Mouse (Mus musculus) liver, embryonic 16.5 days (tissue): Measurements from ENCODE around the gene H2al2a. TPM values are rescaled to one million over a fixed set of nuclear protein-coding genes. Genes with fewer than 3 reads are reported as not detected.
A peak's percentile ranks its signal among the peaks of the same experiment; 100 is the strongest.

Experiments
- ATAC-seq: fragments of 200-750 bp; cut with Nextera tagmentation; 2 replicates; pipeline ENCODE4 v1.8.0; 2017; ENCODE audit warnings: low read depth, mild to moderate bottlenecking, moderate number of reproducible peaks, moderate library complexity
- H3K27ac ChIP-seq: fragments of 300-500 bp; sonication (generic); 2 replicates; pipeline ENCODE4 v1.5.1; 2014; ENCODE audit warnings: mild to moderate bottlenecking, low read length
- H3K27me3 ChIP-seq: fragments of 300-500 bp; sonication (generic); 2 replicates; pipeline ENCODE4 v1.6.1; 2014; ENCODE audit warnings: low read depth, low read length, mixed read lengths; ENCODE audit not compliant: control insufficient read depth, insufficient read depth
- H3K36me3 ChIP-seq: fragments of 300-500 bp; sonication (generic); 2 replicates; pipeline ENCODE4 v1.6.1; 2014; ENCODE audit warnings: mild to moderate bottlenecking; ENCODE audit not compliant: control insufficient read depth, insufficient read depth
- H3K4me1 ChIP-seq: fragments of 300-500 bp; sonication (generic); 2 replicates; pipeline ENCODE4 v1.6.1; 2014; ENCODE audit warnings: low read depth, low read length, mixed read lengths; ENCODE audit not compliant: control insufficient read depth
- H3K4me2 ChIP-seq: fragments of 300-500 bp; sonication (generic); 2 replicates; pipeline ENCODE4 v1.6.1; 2014; ENCODE audit warnings: low read depth, low read length, mixed read lengths
- H3K4me3 ChIP-seq: fragments of 300-500 bp; sonication (generic); 2 replicates; pipeline ENCODE4 v1.5.1; 2014; ENCODE audit warnings: low read depth, mild to moderate bottlenecking, low read length
- H3K9ac ChIP-seq: fragments of 300-500 bp; sonication (generic); 2 replicates; pipeline ENCODE4 v1.6.1; 2014; ENCODE audit warnings: low read depth, low read length
- H3K9me3 ChIP-seq: fragments of 300-500 bp; sonication (generic); replicated peaks from 2 replicates; pipeline ENCODE4 v1.6.1; 2016; ENCODE audit warnings: low read length; ENCODE audit not compliant: control insufficient read depth
- WGBS: fragments of 180-500 bp; shearing (Covaris S2); extraction: QIAGEN DNeasy Blood & Tissue Kit; methylation state at CpG from one replicate; pipeline ENCODE4 v1.1.7; 2014; ENCODE audit not compliant: insufficient replicate concordance; 5-methylcytosine and 5-hydroxymethylcytosine counted together
- polyA plus RNA-seq: library from polyadenylated mRNA; unstranded; fragments of >200 nt; fragmentation: Nextera tagmentation; extraction: Ambion mirVana; gene quantifications from 2 replicates; pipeline ENCODE4 v1.2.1, GENCODE M21; 2015

H2al2a gene
- polyA plus RNA-seq, 1 experiment from 2014 or later, result not detected

DNA sequence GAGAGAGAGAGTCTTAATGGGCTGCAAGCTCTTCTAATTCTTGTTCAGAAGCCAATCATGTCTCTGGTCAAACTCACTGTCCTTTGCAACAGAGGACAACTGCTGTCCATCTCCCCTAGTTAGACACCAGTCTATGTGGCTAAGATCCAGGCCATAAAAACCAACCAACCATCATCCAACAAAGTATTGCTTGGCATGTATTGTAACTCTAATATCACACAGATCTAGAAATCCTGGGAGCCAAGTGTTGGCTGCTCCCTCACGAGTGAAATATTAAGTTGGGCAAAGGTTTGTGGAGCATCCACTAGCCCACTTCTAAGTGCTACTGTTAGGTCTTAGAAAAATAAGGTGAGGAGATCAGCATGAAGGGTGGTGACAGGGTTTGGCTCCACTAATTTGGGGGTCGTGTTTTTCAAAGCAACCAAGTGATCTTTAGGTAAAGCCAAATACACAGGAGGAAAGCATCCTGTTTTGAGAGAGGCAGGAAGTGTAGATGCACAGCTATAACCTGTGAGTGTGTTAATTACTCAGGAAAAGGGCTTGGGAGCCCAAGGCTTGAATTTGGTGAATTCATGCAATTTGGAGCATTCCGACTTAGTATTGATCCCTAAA lies 41.5 kb upstream of the H2al2a start:
- H3K36me3 ChIP-seq, result no peaks in the 10 kb centered on the region
- ATAC-seq, result no peak

DNA sequence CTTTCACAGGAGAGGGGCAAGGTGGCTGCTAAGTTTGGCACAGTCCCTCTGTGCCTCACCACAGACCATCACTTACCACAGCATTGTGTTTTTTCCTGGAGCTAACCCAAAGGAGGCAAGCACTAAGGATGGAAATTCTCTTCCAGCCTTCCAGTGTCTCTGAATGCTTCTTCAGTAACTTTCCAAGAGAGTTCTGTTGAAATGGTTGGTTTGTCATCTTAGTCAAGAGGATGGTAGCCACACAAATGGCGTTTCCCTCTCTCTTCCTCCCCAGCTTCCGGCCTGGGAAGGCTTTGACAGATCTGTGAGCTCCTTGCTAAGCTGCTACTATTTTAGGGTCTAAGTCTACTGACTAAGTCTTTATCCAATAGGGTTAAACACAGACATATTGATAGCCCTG lies 40.7 kb upstream of the H2al2a start, which contains the start of gene A930004D18Rik:
Gene A930004D18Rik, minus strand, starts transcription at position 247 of the 400 bp plus-strand sequence.
- Histone ChIP-seq H3K27me3 (peaks cover 63% of the 10 kb centered on the region), H3K9me3 (no peaks in the 10 kb centered on the region), H3K4me1 (peaks cover 3% of the 10 kb centered on the region), H3K4me2 (no peak within 1 kb of the TSS), H3K27ac (no peak within 1 kb of the TSS), H3K4me3 (no peak within 1 kb of the TSS), H3K9ac (no peak within 1 kb of the TSS), H3K36me3 (no peaks in the 10 kb centered on the region)
- no peak for ATAC-seq
- 18% methylated on average over 2 of the region's 2 CpGs for WGBS

More for the DNA sequence above, 41.5 kb upstream of the H2al2a start:
- H3K27me3 ChIP-seq, result peaks cover 58% of the 10 kb centered on the region
- no peak overlapping the region for H3K4me3 ChIP-seq
- H3K27ac ChIP-seq, result no peak overlapping the region
- H3K4me1 ChIP-seq, result peaks cover 3% of the 10 kb centered on the region
- H3K9ac ChIP-seq, result no peak overlapping the region
- no peaks in the 10 kb centered on the region for H3K9me3 ChIP-seq
- WGBS, result 51% methylated on average over 3 of the region's 3 CpGs
- no peak overlapping the region for H3K4me2 ChIP-seq

DNA sequence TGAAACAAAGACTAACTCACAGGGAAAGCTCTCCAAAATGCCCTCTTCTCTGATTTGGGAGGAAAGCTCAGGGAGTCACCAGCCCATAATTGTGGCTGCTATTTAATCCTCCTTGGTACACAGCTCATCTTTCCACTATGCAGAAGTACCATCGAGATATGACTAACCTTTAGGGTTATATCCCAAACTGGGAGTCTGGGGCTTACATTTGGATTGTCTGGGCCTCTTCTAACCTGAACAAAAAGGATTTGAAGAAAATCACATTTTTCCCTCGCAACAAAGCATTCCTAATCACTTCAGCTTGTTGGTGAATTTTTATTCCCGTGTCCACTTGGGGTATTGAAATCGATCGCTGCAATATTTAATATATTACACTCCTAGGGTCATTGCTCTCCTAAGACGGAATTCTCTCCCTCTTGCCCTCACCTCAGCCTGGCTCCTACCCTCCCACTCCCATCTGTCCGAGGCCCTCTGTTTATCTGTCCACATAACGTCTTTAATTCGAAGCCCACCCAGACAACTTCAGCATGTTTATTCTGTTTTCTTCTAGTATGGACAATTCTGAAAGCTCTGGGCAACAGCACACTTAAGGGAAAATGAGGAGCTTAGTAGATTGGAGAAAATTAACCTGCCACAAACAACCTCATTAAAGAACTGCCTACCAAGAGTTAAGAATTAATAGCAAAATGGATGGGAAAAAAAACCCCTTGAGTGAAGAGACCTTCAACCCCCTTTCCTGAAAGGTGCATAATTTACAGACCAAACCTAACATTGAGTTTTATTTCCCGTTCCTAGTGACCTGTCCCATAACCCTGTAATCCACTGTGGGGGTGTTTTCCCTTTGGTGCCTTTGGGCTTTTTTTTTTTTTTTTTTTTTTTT lies 37.9 kb upstream of the H2al2a start:
- no peak overlapping the region for H3K9ac ChIP-seq
- no peak overlapping the region for H3K27ac ChIP-seq
- H3K27me3 ChIP-seq, result peaks cover 73% of the 10 kb centered on the region
- H3K36me3 ChIP-seq, result no peaks in the 10 kb centered on the region
- no peak overlapping the region for H3K4me2 ChIP-seq
- H3K9me3 ChIP-seq, result no peaks in the 10 kb centered on the region
- H3K4me1 ChIP-seq, result no peaks in the 10 kb centered on the region; the same call in none of the 2 replicates
- no peak overlapping the region for H3K4me3 ChIP-seq
- ATAC-seq, result no peak
- 66% methylated on average over 10 of the region's 10 CpGs for WGBS

DNA sequence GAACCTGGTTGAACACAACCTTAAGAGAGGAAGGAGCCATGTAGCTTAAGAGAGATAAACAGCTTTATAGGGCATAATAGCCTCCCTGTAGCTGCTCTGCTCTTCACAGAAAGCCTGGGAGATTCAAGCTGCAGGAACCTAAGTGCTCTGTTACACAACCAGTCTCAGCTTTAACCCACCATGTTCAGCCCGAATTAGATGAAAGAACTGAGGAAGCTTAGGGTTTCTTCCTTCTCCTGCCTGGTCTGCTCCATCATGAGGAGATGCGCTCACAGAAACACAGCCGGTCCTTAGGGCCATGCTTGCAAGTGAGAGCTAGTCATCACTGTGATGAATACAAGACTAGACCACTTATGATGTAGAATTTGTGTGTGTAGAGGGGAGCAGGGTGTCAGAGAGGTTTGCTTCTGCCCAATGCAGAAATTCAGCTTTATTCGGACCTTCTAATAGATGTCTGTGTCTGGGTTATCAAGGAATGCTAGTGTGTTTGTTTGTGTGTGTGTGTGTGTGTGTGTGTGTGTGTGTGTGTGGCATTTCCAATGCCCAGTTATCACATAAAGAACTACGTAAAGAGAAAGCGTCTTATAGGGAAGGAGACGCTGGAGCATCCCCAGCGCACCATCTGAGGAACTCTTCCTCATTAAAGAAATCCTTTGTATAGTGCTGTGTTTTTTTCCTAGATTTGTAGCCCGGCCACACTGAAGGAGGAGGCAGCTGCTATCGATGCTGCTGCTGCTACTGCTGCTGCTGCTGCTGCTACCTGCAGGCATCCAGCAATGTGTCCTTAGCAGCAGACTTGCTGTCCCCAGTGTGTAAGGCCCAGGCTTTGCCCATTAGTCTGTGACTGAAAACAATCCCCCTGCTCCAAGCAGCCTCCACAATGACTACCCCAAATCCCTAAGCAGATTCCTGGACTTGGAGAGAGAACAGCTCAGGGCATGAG lies 36.7 kb upstream of the H2al2a start:
- no peak for ATAC-seq
- Histone ChIP-seq H3K4me1 (peaks cover 6% of the 10 kb centered on the region), H3K27ac (no peak overlapping the region), H3K4me2 (no peak overlapping the region), H3K27me3 (peaks cover 70% of the 10 kb centered on the region), H3K9ac (no peak overlapping the region), H3K36me3 (no peaks in the 10 kb centered on the region), H3K4me3 (no peak overlapping the region), H3K9me3 (no peaks in the 10 kb centered on the region)
- WGBS, result 62% methylated on average over 10 of the region's 10 CpGs

DNA sequence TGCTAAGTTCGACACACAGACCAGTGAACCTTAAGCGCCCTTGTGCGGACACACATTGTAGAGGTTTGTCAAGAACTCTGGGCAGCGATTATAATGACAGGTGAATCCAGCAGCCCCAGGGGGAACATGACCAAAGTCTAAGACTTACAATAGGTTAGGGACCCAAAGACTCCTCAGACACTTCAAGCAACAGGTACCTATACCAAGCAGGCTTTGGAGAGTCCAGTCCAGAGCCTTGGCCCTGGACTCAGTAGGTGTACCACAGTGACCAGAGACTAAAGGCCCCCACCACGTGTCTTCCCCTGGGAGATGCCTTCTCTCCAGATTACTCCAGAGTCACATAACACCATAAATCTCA lies 35.8 kb upstream of the H2al2a start:
- 63% methylated on average over 5 of the region's 5 CpGs for WGBS
- Histone ChIP-seq H3K27me3 (peaks cover 74% of the 10 kb centered on the region), H3K9ac (no peak overlapping the region), H3K36me3 (no peaks in the 10 kb centered on the region), H3K27ac (no peak overlapping the region), H3K4me2 (no peak overlapping the region), H3K4me1 (peaks cover 13% of the 10 kb centered on the region), H3K9me3 (no peaks in the 10 kb centered on the region), H3K4me3 (no peak overlapping the region)
- ATAC-seq, result no peak

DNA sequence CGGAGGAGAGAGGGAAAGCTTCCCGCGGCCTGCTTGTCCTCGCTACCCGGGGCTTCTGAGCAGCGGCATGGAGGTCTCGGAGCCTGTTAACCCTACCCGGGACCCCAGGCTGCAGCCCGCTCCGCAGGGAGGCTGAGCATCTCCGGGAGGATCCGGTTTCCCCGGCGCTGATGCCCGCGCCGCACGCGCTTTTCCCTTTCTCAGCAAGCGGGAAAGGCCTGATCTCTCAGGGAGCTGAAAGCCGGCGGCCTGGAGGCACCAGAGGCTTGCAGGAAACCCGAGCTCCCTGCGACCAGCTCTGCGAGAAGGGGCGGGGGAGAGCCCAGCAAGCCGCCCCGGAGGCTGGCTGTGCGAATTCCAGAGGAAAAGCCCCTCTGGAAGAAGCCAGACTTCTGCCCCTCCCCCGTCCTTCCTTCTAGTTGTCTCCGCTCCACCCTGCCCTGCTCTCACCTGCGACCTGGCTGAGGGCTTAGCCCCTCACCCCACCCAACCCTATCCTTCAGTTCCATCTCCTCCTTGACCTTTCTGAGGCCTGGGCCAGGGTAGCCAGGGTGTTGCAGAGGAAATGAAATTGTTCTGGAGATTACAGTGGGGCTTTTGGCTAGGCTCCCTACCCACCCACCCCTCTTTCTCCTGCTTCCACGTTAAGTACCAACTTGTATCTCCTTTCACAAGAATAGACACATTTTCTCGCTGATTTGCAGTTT lies 35.2 kb upstream of the H2al2a start:
- WGBS, result 5% methylated on average over 34 of the region's 34 CpGs
- peaks cover 79% of the 10 kb centered on the region for H3K27me3 ChIP-seq
- ATAC-seq, result no peak

DNA sequence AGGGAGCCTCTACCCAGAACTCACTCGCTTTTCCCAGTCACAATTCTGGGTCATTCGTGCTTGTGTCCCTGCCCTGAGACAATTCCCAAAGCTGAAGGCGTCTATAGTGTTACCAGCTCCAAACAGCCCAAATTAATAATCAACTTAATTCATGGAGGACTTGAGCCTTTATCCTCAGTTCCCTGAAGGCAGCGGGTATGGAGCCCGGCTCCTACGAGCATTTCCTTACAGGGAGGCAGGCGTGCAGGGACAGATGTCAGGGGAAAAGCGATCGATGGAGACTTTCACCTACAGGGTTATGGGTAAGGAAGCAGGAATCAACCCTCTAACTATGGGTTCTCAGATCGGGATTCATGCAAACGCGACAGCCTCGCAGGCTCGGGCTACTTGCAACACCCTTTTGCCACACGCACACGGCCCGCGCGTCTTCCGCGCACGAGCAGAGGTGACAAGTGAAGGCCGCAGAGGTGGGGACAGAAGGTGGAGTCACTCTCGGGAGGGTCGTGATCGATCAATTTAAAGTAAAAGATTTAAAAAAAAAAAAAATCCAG lies 34.6 kb upstream of the H2al2a start:
- H3K9me3 ChIP-seq, result no peaks in the 10 kb centered on the region
- H3K4me1 ChIP-seq, result peaks cover 23% of the 10 kb centered on the region
- H3K9ac ChIP-seq, result peak overlapping the region; percentile 50
- no peaks in the 10 kb centered on the region for H3K36me3 ChIP-seq
- 7% methylated on average over 26 of the region's 26 CpGs for WGBS
- H3K27me3 ChIP-seq, result peaks cover 83% of the 10 kb centered on the region
- H3K27ac ChIP-seq, result no peak overlapping the region
- no peak for ATAC-seq
- peak overlapping the region; percentile 61 for H3K4me2 ChIP-seq
- peak overlapping the region; percentile 46 for H3K4me3 ChIP-seq

More for the DNA sequence above, 35.2 kb upstream of the H2al2a start:
- no peaks in the 10 kb centered on the region for H3K9me3 ChIP-seq
- peaks cover 16% of the 10 kb centered on the region for H3K4me1 ChIP-seq
- peak overlapping the region; percentile 61 for H3K4me2 ChIP-seq
- H3K9ac ChIP-seq, result peak overlapping the region; percentile 50
- H3K4me3 ChIP-seq, result peak overlapping the region; percentile 46
- H3K27ac ChIP-seq, result no peak overlapping the region
- H3K36me3 ChIP-seq, result no peaks in the 10 kb centered on the region

GRCm38 (mm10) chr2:18030581-18030980 lies 33.8 kb upstream of the H2al2a start:
- H3K4me2 ChIP-seq, result no peak overlapping the region
- peaks cover 90% of the 10 kb centered on the region for H3K27me3 ChIP-seq
- peaks cover 28% of the 10 kb centered on the region for H3K4me1 ChIP-seq

More at GRCm38 (mm10) chr2:18030581-18030980, 33.8 kb upstream of the H2al2a start:
- no peaks in the 10 kb centered on the region for H3K9me3 ChIP-seq
- H3K36me3 ChIP-seq, result no peaks in the 10 kb centered on the region
- no peak overlapping the region for H3K9ac ChIP-seq
- ATAC-seq, result no peak
- H3K4me3 ChIP-seq, result no peak overlapping the region
- no peak overlapping the region for H3K27ac ChIP-seq
- 63% methylated on average over 8 of the region's 8 CpGs for WGBS
